Mouse (Mus musculus) R1 (cell line): Measurements from ENCODE around the gene Tmed9.
"Not testable (repeated sequence)": the region's sequence is repeated elsewhere in the genome, so short reads cannot be mapped to it uniquely, and the experiment has no call there.

Source experiments
- DNase-seq: peaks from one replicate; pipeline ENCODE4 v3.0.0-alpha.2; 2018; ENCODE audit warnings: low read depth, low spot score

Tmed9 gene

GRCm38 (mm10) chr13:55607624-55608006, 34.1 kb downstream of the Tmed9 start:
- DNase-seq: no peak

GRCm38 (mm10) chr13:55611996-55612395, 38.5 kb downstream of the Tmed9 start:
- no peak for DNase-seq

DNA sequence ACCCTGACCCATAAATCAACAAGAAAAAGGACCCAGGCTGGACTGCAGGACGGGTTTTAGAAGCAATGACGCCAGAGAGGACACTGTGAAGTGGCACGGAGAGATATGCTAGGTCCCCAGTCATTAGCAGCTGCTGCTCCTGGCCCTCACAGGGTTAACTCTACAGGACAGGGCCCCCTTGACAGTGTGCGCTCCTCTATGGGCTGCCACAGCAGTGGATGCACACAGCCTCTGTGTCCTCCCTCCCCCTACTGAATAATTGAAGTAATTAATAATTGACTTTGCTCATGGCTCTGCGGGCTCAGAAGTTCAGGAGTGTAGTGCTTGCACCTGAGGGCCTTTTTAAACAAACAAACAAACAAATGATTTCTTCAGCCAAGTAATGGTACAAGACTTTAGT, 39.9 kb downstream of the Tmed9 start:
- no peak for DNase-seq

- no peak for DNase-seq
Observed at GRCm38 (mm10) chr13:55619328-55619727, 45.8 kb downstream of the Tmed9 start.

GRCm38 (mm10) chr13:55620275-55620674, 46.7 kb downstream of the Tmed9 start:
- no peak for DNase-seq

DNA sequence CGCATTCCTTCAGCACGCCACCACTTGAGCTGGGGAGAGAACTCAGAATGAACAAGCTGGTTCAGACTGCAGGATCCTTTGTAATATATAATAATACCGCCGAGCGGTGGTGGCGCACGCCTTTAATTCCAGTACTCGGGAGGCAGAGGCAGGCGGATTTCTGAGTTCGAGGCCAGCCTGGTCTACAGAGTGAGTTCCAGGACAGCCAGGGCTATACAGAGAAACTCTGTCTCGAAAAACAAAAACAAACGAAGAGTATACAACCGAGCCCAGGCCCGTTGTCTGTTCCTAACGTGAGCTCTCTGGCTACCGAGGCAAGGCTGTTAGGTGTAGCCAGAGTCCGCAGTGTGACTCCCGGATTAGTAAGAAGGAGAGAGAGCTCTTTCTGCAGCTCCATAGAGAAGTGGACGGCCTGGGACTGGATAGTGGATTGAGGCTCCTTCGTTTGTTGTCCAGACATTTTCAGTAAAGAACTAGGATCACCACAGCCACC, 48.7 kb downstream of the Tmed9 start:
- DNase-seq: not testable (repeated sequence)

DNA sequence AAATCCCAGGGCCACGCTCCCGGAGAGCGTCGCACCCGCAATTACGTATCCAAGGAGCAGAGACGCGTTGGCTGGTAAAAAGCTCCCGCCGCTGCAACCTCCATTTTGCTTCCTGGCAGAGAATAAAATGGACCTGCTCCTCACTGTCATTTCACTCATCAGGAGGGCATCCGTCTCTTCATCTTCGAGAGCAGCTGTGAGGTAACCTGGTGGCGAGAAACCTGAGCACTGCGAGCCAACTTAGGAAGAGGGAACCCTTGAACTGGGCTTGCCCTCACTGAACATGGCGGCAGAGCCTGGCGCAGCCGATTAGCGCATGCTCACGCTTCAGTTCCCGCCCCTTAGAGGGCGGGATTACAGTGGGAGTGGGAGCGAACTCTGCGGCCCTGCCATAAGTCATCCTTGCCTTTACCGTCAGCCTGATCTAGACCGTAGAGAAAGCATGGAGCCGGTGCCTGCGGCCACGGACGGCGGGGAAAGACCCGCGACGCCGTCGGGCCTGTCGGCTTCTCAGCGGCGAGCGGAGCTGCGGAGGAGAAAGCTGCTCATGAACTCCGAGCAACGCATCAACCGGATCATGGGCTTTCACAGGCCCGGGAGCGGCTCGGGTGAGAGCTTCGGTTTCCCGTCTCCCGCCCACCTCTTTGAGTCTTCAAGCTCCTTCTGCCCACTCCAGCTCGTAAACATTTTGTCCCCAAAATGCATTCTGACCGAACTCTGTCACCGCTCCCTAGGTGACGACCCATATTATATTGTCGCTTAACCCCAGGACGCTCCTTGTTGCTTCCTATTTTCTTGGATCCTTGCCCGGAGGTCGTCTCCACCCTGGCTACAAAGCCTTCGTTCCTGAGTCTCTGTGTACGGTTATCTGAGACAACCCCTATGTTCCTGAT, 49.4 kb downstream of the Tmed9 start, which contains the start of gene Caml:
Gene Caml, plus strand, starts transcription at position 357 of the 893 bp plus-strand sequence.
- peak; percentile 95 for DNase-seq

- peak; percentile 90 for DNase-seq
Observed at GRCm38 (mm10) chr13:55634639-55635127, 61.2 kb downstream of the Tmed9 start, which contains the start of gene Ddx46. Gene Ddx46, plus strand, starts transcription at chr13:55635027.

- DNase-seq: peak; percentile 46
Observed at GRCm38 (mm10) chr13:55635146-55635571, 61.6 kb downstream of the Tmed9 start.

DNA sequence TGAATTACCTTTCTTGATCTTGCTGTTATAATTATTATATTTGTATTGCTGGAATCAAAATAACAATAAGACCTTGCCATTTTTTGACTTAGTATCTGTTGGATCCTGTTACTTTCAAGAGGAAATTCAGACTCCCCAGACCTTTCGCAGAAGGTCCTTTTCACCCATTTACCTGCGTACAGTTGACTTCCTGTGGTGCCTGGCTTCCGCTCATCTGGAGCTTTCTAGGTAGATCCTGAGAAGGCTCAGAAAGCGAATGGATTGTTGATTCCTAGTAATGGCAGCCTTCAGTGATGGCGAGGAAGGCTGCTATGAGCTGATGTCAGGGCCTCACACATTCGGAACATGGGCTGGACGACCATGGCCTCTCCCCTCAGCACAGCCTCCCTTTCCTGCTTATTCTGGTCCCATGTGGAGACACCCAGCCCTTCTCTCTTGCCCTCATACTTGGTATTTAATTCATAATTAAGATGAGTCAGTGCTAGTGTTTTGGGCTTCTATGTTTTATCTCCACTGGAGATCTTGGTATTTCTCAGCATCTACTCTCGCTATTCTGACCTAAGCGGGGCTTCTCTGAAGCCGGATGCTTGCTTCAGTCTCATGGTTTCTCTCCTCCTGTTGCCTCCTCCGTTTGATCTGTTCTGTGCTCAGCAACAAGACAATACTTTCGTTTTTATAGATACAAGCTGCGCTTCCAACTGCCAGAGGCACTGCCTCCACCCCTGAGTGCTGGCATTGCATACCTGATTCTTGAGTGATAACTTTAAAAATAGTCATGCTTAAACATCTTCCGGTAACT, 62.9 kb downstream of the Tmed9 start:
- DNase-seq: no peak

DNA sequence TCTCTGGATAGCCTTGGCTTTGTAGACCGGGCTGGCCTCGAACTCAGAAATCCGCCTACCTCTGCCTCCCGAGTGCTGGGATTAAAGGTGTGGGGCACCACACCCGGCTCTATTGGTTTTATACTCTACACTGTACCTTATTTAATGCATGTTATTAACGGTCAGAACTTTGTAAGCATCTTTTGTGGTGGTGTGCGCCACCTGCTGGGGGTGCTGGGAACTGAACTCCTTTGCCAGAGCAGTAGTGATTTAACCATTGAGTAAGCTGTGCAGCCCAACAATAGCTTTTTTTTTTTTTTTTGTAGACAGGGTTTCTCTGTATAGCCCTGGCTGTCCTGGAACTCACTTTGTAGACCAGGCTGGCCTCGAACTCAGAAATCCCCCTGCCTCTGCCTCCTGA, 66.9 kb downstream of the Tmed9 start:
- peak; percentile 80 for DNase-seq

DNA sequence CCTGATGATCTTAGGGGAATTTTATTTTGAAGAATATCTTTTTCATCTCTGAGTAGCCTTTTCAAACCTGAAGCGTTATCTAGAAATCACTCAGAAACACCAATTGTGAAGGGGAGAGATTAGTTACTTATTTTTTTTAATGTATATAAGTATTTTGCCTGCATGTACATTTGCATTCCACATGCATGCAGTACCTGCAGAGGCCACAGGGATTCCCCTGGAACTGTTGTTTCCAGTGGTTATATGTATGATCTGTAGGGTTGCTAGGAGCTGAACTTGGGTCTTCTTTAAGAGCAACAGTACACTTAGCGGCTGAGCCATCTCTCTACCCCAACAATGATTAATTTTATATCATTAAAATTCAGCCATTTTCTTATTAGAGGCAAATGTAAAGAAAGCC, 71.0 kb downstream of the Tmed9 start:
- peak; percentile 80 for DNase-seq
